Mouse (Mus musculus): ENCODE data around the gene Rrm1. TPM values are rescaled to one million over a fixed set of nuclear protein-coding genes. Genes with fewer than 3 reads are reported as not detected.
A peak's percentile ranks its signal among the peaks of the same experiment; 100 is the strongest.
"Not testable (repeated sequence)": the region's sequence is repeated elsewhere in the genome, so short reads cannot be mapped to it uniquely, and the experiment has no call there.

Gene Rrm1
- polyA plus RNA-seq, 2 experiments from 2014 or later: 82.6 to 87.8 TPM

GRCm38 (mm10) chr7:102478425-102478824 is 36.9 kb downstream of the Rrm1 start:
- no peak for ATAC-seq

DNA sequence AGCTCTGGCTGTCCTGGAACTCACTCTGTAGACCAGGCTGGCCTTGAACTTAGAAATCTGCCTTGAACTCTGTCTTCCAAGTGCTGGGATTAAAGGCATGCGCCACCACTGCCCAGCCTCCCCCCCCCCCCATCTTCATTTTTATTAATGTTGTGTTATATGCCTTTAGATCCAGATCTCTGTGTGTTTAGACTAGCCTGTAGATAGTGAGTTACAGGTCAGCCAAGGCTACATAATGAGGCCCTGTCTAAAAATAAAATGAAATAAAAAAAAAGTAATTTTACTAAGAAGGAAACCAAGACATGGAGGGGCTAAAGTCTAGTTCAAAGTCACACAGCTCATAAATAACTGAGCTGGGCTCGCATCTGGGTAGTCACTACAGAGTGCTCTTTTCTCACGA is 37.4 kb downstream of the Rrm1 start:
- ATAC-seq: no peak

DNA sequence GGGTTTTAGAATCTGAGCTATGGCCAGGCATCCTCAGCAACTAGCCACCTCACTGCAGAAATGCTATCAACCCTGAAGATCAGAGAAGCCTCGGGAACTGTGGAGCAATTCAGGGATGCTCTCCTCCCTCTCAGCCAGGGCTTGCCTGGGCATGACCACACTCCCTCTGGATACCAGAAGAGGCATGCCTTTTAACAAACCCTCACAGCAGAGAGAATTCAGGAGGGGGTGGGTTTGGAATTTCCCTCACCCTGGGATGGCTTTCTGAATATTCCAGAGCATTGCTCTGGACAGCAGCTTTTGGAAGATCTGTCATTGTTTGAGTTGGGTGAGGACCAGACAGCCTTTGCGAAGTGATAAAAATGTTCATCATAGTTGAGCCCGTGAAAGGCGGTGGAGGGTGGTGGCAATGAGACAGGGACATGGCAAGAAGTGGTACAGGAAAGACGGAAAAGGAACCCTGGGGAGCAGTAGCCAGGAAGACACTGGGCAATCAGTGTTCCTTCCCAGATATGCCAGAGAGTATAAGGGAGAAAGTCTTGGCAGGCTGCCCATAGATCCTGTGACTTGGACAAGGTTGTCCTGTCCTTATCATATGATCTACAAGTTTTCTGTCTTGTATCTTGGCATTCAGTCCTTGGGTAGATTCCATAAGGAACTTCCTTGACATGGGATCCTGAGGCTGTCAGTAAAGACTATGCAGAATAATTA is 38.0 kb downstream of the Rrm1 start:
- ATAC-seq: no peak

DNA sequence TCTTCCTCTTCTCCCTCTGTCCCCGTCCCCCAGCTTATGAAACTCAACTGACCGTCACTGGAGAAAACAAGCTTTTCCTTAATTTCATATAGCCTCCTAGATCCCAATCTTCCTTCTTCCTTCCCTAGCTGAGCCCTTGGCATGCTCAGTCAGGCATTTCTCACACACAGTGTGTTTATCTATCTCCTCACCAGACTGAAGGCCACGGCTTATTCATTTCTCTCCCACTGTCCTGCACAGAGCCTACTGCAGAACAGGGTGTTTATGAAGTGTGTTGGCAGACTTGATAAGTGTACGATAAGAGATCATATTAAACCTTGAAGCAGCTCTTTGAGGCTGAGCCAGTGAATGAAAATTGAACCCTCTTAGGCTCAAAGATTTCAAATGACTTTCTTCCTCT is 39.3 kb downstream of the Rrm1 start:
- no peak for ATAC-seq

DNA sequence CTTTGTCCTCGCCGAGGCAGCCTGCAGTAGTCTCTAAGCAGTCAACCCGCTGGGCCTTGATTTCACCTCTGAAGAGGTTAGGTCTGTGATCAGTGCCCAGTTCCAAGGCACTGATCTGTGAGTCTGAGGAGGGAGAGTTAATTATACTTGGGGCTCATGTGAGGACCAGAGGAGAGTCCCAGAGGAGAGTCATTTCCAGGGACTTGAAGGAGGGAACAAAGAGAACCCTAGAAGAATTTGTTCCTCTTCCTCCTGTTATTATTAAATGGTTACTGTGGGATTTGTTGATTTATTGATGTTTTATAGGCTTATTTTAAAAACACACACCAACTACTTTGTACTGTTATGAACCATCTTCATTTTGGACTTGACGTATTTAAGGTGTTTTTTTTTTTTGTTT is 40.1 kb downstream of the Rrm1 start, which contains the start of gene Olfr543:
TSS of gene Olfr543 (minus strand) at position 101 of the 400 bp plus-strand sequence.
- no peak for ATAC-seq

- ATAC-seq: no peak
These were observed 42.2 kb downstream of the Rrm1 start for GRCm38 (mm10) chr7:102483665-102484064.

DNA sequence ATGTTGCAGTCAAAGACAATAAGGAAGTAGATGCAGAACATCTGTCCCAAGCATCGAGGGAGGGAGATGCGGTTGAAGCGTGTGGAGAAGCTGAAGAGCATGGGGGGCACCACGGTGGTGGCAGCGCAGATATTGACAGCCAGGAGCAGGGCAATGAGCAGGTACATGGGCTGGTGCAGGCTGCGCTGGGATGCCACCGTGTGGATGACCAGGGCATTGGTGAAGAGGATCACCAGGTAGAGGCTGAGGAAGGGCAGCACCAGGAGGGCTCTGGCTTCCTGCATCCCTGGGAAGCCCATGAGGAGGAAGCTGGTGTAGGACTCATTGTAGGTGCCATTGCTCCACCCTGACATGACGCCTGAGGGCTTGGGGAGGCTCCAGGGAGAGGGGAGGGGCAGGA is 43.3 kb downstream of the Rrm1 start:
- not testable (repeated sequence) for ATAC-seq

DNA sequence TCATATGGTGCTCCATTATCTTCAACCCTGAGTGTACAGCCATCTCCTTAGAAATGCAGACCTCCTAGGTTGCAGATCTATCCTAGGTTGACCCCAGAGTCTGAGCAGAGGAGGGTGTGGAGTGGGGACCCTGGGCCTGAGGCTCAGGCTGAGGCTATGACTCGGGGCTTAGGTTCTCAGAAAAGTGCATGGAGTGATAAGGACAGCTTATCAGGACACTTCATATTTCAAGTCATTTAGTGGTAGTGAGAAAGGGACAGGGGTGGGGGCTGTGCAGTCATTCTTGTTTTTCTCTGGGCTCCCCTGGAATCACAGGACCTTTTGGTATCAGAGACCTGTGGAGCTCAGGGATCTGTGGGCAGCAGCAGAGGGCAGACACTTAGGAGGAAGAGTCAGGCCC is 44.6 kb downstream of the Rrm1 start:
- ATAC-seq: no peak

- no peak for ATAC-seq
These were observed 46.7 kb downstream of the Rrm1 start, which contains the start of gene Olfr544 for GRCm38 (mm10) chr7:102488161-102488560. Gene Olfr544, minus strand, starts transcription at chr7:102488313.

GRCm38 (mm10) chr7:102494416-102494815 is 52.9 kb downstream of the Rrm1 start:
- ATAC-seq: not testable (repeated sequence)

- no peak for ATAC-seq
These were observed 58.0 kb downstream of the Rrm1 start, which contains the start of gene Olfr545 for GRCm38 (mm10) chr7:102499473-102499872. Gene Olfr545, minus strand, starts transcription at chr7:102499573.

GRCm38 (mm10) chr7:102501986-102502385 is 60.5 kb downstream of the Rrm1 start:
- ATAC-seq: no peak

- peak; percentile 66 for ATAC-seq
These were observed 65.4 kb downstream of the Rrm1 start for GRCm38 (mm10) chr7:102506848-102507247.

GRCm38 (mm10) chr7:102508066-102508465 is 66.6 kb downstream of the Rrm1 start:
- ATAC-seq: no peak

GRCm38 (mm10) chr7:102508666-102509065 is 67.2 kb downstream of the Rrm1 start:
- ATAC-seq: no peak

GRCm38 (mm10) chr7:102509726-102510125 is 68.2 kb downstream of the Rrm1 start:
- no peak for ATAC-seq

DNA sequence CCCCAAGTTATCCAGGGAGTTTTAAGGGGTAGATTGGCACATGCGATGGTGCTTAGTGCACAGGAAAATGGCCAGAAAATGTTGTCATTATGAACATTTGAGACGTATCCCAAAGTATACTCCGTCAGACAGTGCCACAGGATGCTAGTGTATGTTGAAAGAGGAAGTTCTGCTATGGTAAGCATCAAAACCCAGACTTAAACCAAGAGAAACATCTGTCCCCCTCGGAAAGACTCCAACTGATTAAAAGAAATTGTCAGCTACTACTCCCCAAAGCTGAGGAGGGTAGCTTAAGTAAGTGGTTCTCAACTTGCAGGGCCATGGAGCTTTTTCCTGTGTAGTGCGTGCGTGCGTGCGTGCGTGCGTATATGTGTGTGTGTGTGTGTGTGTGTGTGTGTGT is 70.4 kb downstream of the Rrm1 start:
- no peak for ATAC-seq

DNA sequence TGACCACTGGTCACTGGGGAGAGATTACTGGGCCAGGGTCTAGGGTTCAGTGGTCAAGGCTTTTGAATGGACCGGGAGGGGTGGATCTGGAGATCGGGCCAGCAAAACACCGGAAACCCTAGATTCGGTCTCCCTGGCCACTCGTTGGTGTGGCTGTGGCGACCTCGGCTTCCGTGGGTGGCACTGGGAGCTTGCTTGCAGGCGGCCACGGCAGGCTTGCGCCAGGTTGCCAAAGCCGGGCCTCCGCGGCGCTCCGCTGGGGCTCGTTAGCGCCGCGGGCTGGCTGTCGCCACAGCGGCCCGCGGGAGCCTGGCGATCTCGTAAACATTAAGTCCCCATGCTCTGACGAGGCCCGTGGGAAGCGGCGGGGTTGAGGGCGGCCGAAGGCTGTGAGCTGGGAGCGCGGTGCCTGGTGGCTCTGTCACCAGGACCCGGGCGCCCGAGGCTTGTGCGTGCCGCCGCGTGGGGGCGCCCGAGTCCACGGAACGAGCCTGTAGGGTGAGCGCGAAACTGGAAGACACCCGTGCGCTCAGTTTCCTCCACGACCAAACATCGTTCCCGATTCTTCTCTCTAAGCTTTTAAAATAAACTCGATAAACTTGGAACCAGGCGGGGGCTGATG is 71.4 kb downstream of the Rrm1 start:
- ATAC-seq: peak; percentile 93

- no peak for ATAC-seq
These were observed 72.6 kb downstream of the Rrm1 start for GRCm38 (mm10) chr7:102514144-102514543.

- ATAC-seq: no peak
These were observed 75.0 kb downstream of the Rrm1 start for GRCm38 (mm10) chr7:102516261-102517050.

DNA sequence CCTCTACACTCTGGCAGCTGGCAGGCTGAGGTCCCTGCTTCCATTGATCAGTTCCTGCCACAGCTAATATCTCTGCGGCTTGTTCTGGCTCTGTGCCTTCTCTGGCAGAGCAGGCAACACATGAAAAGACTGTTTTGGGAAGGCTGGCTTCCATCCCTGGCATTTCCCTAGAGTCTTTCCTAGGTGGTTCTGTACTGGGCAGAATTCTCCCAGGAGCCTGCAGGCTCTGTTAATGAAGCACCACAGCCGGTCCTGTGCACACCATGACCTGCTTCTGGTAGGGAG is 75.5 kb downstream of the Rrm1 start:
- no peak for ATAC-seq
